Mouse (Mus musculus) CD4-positive, CD25-positive, alpha-beta regulatory T cell (primary cell): ENCODE results near the gene Kif3b. TPM values are rescaled to one million over a fixed set of nuclear protein-coding genes. Genes with fewer than 3 reads are reported as not detected.

ENCODE experiments used
- polyA plus RNA-seq: library from polyadenylated mRNA; unstranded; fragments of 100-300 nt; shearing (Covaris generic); gene quantifications from one replicate; pipeline ENCODE4 v1.2.1, GENCODE M21; 2017

The Kif3b gene
- polyA plus RNA-seq: 24.1 TPM

DNA sequence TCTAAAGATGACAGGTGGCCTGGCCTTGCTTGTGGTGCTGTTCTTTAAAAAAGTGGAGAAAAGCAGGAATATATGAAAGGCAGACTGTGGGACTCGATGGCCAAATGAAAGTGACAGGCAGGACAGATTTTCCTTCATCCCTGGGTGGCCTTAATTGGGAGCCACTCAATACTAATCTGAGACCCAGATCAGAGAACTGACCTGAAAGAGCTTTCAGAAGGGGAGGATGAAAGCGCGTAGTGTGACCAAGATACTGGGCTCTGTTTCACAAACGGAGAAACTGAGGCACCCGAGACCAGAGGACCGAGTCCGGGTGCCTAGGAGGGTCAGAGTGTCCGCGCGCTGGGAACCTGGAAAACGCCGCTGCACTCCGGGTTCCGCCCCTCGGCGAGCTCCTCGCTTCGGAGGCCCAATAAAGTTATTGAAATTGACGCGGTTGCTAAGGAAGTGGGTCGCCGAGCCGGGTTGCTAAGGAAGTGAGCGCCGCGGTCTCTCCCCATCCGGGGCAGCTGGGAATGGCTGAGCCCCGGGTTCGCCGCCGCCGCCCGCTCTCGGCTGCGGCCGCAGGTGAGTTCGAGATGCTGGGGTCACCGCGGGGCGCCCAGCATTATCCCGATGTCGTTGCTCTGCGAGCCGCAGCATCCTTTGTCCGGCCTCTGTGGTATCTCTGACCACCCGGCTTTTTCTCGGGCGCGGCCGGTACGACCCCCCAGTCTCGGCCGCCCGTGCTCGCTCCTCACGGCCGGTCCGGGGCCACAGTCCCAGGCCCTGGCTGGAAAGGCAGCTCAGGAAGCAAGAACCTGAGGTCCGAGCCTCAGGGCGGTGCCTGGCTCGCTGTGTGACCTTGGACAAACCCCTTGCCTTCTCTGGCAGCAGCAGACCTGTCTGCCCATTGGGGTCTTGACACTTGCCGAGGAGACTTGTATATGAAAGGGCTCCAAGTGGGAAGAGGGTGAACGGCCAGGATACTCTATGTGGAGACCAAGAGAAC, at the start of gene Kif3b:
TSS of gene Kif3b (plus strand) at position 476 of the 991 bp plus-strand sequence.

DNA sequence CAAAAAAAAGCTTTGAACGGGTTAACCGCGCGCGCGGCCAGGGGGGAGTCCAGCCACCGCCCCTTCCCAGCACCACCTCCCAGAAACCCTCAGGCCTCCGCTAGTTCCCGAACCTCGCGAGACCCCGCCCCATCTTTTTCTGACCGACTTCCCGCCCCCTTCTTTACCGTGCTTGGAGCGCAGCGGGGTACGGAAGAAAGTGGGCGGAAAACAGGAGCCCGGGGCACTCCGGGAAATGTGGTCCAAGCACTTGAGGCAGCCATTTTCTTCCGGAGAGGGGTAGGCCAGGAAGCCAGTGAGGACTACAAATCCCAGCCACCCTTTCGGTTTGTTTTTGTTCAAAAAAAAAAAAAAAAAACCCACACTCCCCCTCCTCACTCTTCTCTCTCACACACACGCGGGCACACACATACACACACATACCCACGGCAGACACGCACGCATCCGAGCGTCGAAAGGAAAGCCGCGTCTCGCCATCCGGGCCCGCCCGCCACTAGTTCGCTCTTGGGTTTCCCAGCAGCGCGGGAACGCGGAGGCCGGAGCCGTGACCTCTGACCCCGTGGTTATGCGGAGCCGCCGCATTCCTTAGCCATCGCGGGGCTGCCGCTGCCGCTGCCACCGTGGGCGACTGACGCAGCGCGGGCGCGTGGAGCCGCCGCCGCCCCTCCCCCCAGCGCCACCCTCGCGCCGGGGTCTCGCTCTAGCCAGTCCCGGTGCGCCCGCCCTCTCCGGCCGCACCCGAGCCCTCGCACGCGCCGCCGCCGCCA, 54.4 kb downstream of the Kif3b start, which contains the start of gene Asxl1:
TSS of gene Asxl1 (plus strand) at position 376 of the 767 bp plus-strand sequence.

Other genes starting within 250 kb of the Kif3b start
- not detected for gene Ccm2l, start 225.5 kb upstream of the Kif3b start, polyA plus RNA-seq
- gene Hck, start 182.9 kb upstream of the Kif3b start, polyA plus RNA-seq: 1.0 TPM
- gene Tm9sf4, start 130.1 kb upstream of the Kif3b start, polyA plus RNA-seq: 53.7 TPM
- gene Tspyl3, start 66.0 kb upstream of the Kif3b start, polyA plus RNA-seq: 39.7 TPM
- 21.4 TPM for gene Plagl2, start 50.0 kb upstream of the Kif3b start, polyA plus RNA-seq
- 22.2 TPM for gene Pofut1, start 49.9 kb upstream of the Kif3b start, polyA plus RNA-seq
- 67.2 TPM for gene Asxl1, start 54.4 kb downstream of the Kif3b start, polyA plus RNA-seq
- gene 4930404H24Rik, start 201.4 kb downstream of the Kif3b start, polyA plus RNA-seq: not detected
- 7.8 TPM for gene Nol4l, start 238.6 kb downstream of the Kif3b start, polyA plus RNA-seq